Mouse (Mus musculus) embryonic facial prominence, embryonic 11.5 days (tissue): Measurements from ENCODE around the gene Rnaseh2b. TPM values are rescaled to one million over a fixed set of nuclear protein-coding genes. Genes with fewer than 3 reads are reported as not detected.

Source experiments
- ATAC-seq: fragments of 200-750 bp; cut with Nextera tagmentation; replicated peaks from 2 replicates; pipeline ENCODE4 v1.8.0; 2017; ENCODE audit warnings: low read depth; ENCODE audit not compliant: insufficient number of reproducible peaks, low FRiP score, low TSS enrichment
- DNase-seq: peaks from one replicate; pipeline ENCODE4 v3.0.0-alpha.2; 2015; ENCODE audit warnings: low spot score
- H3K27ac ChIP-seq: fragments of 300-500 bp; sonication (generic); replicated peaks from 2 replicates; pipeline ENCODE4 v1.5.1; 2014; ENCODE audit warnings: mild to moderate bottlenecking, low read depth, low read length, control low read depth
- H3K27me3 ChIP-seq: fragments of 300-500 bp; sonication (generic); 2 replicates; pipeline ENCODE4 v1.6.1; 2014; ENCODE audit warnings: mild to moderate bottlenecking, low read length, moderate library complexity, mixed read lengths; ENCODE audit not compliant: control insufficient read depth, insufficient read depth
- H3K36me3 ChIP-seq: fragments of 300-500 bp; sonication (generic); replicated peaks from 2 replicates; pipeline ENCODE4 v1.6.1; 2014; ENCODE audit warnings: low read depth, mild to moderate bottlenecking, low read length, moderate library complexity, mixed read lengths; ENCODE audit not compliant: control insufficient read depth, insufficient read depth
- H3K4me1 ChIP-seq: fragments of 300-500 bp; sonication (generic); 2 replicates; pipeline ENCODE4 v1.6.1; 2014; ENCODE audit warnings: low read length, mixed read lengths; ENCODE audit not compliant: control insufficient read depth, insufficient read depth
- H3K4me2 ChIP-seq: fragments of 300-500 bp; sonication (generic); 2 replicates; pipeline ENCODE4 v1.6.1; 2014; ENCODE audit warnings: low read depth, mild to moderate bottlenecking, control low read depth, low read length, moderate library complexity
- H3K4me3 ChIP-seq: fragments of 300-500 bp; sonication (generic); 2 replicates; pipeline ENCODE4 v1.5.1; 2014; ENCODE audit warnings: low read depth, low read length, control low read depth
- H3K9ac ChIP-seq: fragments of 300-500 bp; sonication (generic); replicated peaks from 2 replicates; pipeline ENCODE4 v1.6.1; 2014; ENCODE audit warnings: mild to moderate bottlenecking, control low read depth, low read length
- H3K9me3 ChIP-seq: fragments of 300-500 bp; sonication (generic); replicated peaks from 2 replicates; pipeline ENCODE4 v1.6.1; 2016; ENCODE audit warnings: mild to moderate bottlenecking, low read length, inconsistent platforms, mixed read lengths; ENCODE audit not compliant: control insufficient read depth
- WGBS: fragments of 180-500 bp; shearing (Covaris S2); extraction: QIAGEN DNeasy Blood & Tissue Kit; methylation state at CpG from one replicate; pipeline ENCODE4 v1.1.7; 2014; 5-methylcytosine and 5-hydroxymethylcytosine counted together
- polyA plus RNA-seq: library from polyadenylated mRNA; unstranded; fragments of >200 nt; fragmentation: Nextera tagmentation; extraction: Ambion mirVana; gene quantifications from 2 replicates; pipeline ENCODE4 v1.2.1, GENCODE M21; 2014

Gene Rnaseh2b
- polyA plus RNA-seq: 65.0 and 72.0 TPM in 2 replicates

DNA sequence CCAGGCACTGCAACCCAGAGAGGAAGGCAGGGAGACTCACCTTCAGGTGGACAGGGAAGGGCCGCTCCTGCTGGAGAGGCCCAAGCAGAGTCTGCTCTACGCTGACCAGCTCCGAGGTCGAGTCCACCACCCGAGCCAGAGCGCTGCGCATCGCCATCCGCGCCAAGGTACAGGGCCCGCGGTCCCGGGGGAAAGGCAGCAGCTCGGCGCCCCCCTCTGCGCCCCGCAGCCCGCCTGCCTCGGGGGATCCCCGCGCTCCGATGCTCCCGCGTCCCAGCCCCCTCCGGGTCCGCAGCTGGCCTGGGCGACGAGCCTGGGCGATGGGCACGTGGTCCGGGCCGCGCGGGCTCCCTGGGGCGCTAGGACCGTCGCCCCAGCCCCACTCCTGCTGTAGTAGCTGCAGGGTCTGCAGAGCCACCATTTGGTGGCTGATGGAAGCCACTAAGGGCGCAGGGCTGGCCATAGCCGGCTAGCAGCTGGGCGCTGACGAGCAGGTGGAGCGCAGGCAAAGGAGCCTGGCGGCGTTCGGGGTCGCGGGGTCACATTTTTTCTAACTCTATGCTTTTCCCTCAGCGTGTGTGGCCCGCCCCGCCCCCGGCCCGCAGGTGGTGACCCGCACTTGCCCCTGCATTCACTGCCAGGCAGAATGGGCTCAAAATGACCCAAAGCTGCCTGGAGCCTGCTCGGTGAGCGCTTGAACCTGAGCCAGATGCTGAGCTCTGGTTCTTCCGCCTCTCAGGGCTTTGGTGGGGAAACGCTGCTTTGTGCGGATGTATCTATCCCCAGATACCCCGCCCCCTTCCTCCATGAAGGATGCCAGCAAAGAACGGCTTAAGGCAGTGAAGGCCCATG lies at the start of gene Rnaseh2b, which contains the start of gene Dleu7:
Rnaseh2b (plus strand) TSS at position 102 of the 852 bp plus-strand sequence.
Dleu7 (minus strand) TSS at position 560 of the 852 bp plus-strand sequence.
- ATAC-seq: peak; percentile 87
- H3K4me3 ChIP-seq: peak within 1 kb of the TSS; percentile 47
- peak within 1 kb of the TSS; percentile 64 for H3K9ac ChIP-seq
- H3K27ac ChIP-seq: no peak within 1 kb of the TSS
- peak within 1 kb of the TSS; percentile 99 for H3K4me2 ChIP-seq
- 0 out of 2 replicates have a peak, but pooled peaks cover 3% of the 10 kb centered on the region for H3K27me3 ChIP-seq
- peak; percentile 75 for DNase-seq
- WGBS: under 1% methylated on average over 58 of the region's 60 CpGs
- no peaks in the 10 kb centered on the region for H3K36me3 ChIP-seq
- H3K4me1 ChIP-seq: peaks cover 4% of the 10 kb centered on the region; the same call in 1 of the 2 replicates
- no peaks in the 10 kb centered on the region for H3K9me3 ChIP-seq

DNA sequence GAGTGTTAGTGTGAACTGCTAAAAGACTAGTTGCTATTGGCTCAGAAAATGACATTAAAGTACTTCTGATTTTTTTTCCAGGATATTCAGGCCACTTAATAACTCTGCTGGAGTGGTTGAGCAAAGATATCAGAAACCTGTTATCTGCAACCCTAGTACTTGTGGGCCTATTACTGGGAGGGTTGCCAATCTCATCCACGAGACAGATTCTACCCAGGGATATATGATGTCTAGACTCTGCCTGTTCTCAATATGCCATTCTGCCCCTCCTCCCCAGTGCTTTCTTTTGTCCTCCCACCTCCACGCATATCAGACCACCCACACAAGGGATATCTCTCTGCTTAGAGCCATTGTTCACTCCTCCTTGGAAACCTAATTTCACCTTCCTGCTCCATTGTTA lies 48.9 kb upstream of the Rnaseh2b start:
- Histone ChIP-seq H3K4me2 (no peak overlapping the region), H3K27me3 (no peaks in the 10 kb centered on the region), H3K9ac (no peak overlapping the region), H3K36me3 (no peaks in the 10 kb centered on the region), H3K4me3 (no peak overlapping the region), H3K9me3 (no peaks in the 10 kb centered on the region), H3K4me1 (no peaks in the 10 kb centered on the region), H3K27ac (no peak overlapping the region)
- WGBS: 74% methylated on average over 2 of the region's 2 CpGs
- ATAC-seq (no peak), DNase-seq (no peak)

DNA sequence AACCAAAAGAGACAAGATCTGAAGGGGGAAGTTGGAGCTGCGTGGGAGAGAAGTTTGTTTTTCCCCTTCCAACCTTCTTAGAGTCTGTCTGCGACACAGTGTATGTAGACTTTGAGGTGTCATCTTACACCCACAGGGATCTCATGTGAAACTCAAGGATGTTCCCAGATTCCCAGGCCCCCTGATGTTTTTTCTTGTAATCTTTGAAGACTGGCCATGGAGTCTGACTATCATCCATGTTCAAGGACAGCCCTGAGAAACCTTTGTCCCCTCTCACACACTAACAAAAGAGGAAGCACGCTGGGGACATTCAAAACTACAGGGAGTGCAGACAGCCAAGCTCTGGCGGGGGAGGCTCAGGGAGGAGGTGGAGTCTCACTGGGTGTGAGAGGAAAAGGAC lies 46.8 kb upstream of the Rnaseh2b start:
- WGBS: 12% methylated on average over 4 of the region's 4 CpGs

DNA sequence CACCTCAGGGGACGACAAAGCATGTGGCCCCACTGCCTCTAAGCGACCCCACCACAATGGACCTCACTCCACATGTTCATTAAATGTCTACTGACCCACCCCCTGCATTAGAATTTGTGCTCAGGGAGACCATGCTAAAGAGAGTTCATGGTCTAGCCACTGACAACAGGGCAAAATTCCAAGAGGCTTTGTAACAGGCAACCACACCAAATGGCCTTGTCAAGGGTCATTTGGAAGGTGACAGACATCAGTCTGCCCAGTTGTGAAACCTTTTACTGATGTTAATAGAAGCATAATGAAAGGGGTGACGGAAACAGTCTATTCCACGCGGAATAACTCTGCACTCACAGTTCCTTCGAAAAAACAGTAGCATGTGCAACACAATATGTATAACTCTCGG lies 44.0 kb upstream of the Rnaseh2b start:
- H3K9ac ChIP-seq: no peak overlapping the region
- no peak overlapping the region for H3K4me2 ChIP-seq
- 77% methylated on average over 7 of the region's 7 CpGs for WGBS
- DNase-seq (no peak), ATAC-seq (no peak)
- no peaks in the 10 kb centered on the region for H3K4me1 ChIP-seq
- no peaks in the 10 kb centered on the region for H3K27me3 ChIP-seq
- no peak overlapping the region for H3K27ac ChIP-seq
- no peak overlapping the region for H3K4me3 ChIP-seq
- H3K36me3 ChIP-seq: no peaks in the 10 kb centered on the region
- no peaks in the 10 kb centered on the region for H3K9me3 ChIP-seq

More for the DNA sequence above, 46.8 kb upstream of the Rnaseh2b start:
- Histone ChIP-seq H3K27me3 (no peaks in the 10 kb centered on the region), H3K9me3 (no peaks in the 10 kb centered on the region), H3K4me1 (no peaks in the 10 kb centered on the region), H3K27ac (no peak overlapping the region), H3K36me3 (no peaks in the 10 kb centered on the region), H3K9ac (no peak overlapping the region), H3K4me2 (no peak overlapping the region), H3K4me3 (no peak overlapping the region)
- no peak for DNase-seq
- ATAC-seq: no peak

DNA sequence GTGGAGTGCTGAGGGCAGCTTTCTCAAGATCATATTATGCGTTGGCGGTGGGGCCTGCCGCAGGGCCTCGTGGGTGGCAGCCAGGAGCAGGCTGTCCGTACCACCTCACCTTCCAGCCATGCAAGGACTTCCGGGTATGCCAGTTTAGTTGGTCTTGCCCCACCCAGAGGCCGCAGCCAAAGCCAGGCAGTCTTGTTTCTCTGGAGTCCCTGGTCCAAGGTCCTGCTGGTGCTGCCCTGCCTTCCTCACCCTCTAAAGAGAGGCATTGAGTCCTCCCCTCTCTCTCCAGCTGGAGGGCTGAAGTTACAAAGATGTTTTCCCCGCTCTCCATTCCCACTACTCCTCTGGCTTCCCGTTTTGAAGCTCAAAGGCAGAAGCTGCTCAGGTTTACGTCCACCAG lies 43.6 kb upstream of the Rnaseh2b start:
- Histone ChIP-seq H3K4me3 (no peak overlapping the region), H3K27ac (no peak overlapping the region), H3K9me3 (no peaks in the 10 kb centered on the region), H3K4me2 (no peak overlapping the region), H3K36me3 (no peaks in the 10 kb centered on the region), H3K9ac (no peak overlapping the region), H3K4me1 (no peaks in the 10 kb centered on the region), H3K27me3 (no peaks in the 10 kb centered on the region)
- 85% methylated on average over 10 of the region's 10 CpGs for WGBS
- ATAC-seq: no peak
- DNase-seq: no peak

DNA sequence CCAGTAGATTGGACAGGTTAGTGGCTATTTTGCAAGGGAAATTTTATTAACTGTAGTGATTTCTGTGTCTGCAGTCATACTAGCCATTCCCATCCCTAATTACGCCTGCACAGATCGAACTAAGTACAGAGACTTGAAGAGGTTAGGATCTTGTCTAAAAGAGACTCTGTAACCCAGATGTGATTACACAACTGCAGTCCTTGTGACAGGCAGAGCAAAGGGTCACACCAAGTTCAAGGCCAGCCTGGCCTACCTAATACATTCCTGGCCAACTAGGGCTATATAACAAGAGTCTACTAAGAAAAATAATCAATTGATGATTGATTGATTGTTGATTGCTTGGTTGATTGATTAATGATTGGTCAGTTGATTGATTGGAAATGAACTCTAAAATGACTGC lies 43.1 kb upstream of the Rnaseh2b start:
- no peak for ATAC-seq
- no peaks in the 10 kb centered on the region for H3K9me3 ChIP-seq
- no peak overlapping the region for H3K4me3 ChIP-seq
- DNase-seq: no peak
- no peak overlapping the region for H3K27ac ChIP-seq
- H3K27me3 ChIP-seq: no peaks in the 10 kb centered on the region
- no peaks in the 10 kb centered on the region for H3K36me3 ChIP-seq
- WGBS: 78% methylated on average over 2 of the region's 2 CpGs
- no peak overlapping the region for H3K9ac ChIP-seq
- H3K4me2 ChIP-seq: no peak overlapping the region
- H3K4me1 ChIP-seq: no peaks in the 10 kb centered on the region

DNA sequence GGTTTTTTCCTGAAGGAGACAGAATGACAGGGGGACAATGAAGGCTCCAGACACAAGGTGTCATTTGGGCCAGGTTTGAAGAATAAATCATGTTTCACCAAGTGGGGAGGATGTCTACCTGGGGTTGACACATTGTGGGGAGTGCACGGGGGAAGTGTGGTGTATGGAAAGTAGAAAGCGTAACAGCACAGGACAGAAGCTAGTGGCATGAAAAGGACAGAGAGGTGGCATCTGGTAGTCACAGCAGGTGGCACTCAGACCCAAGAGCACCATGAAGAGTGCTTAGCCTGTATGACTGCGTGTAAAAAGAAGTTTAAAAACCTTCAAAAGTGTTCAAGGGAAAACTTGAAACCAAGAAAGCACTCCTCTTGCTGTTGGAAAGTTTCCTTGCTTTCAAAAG lies 42.3 kb upstream of the Rnaseh2b start:
- Histone ChIP-seq H3K27ac (no peak overlapping the region), H3K4me3 (no peak overlapping the region), H3K36me3 (no peaks in the 10 kb centered on the region), H3K9me3 (no peaks in the 10 kb centered on the region), H3K9ac (no peak overlapping the region), H3K4me1 (no peaks in the 10 kb centered on the region), H3K27me3 (no peaks in the 10 kb centered on the region), H3K4me2 (no peak overlapping the region)
- 75% methylated on average over 3 of the region's 3 CpGs for WGBS
- no peak for DNase-seq
- no peak for ATAC-seq

DNA sequence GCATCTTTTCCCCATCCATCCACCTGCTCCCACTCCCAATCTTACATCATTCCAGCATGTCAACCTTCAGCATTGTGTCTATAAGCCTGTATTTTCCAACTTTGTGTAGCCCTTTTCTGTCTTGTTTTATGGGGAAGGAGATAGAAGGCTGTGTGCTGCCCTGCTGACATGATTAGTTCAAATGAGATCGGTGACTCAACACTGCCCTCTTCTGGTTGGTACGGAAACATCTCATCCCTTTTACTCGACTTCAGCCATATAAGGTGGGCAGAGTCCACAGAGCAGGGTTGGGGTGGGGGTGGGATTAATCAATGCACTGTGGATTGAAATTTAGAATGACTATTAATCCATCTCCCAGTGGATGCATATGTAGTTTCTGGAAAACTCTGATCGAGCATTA lies 40.4 kb upstream of the Rnaseh2b start:
- Histone ChIP-seq H3K4me2 (no peak overlapping the region), H3K27ac (no peak overlapping the region), H3K36me3 (no peaks in the 10 kb centered on the region), H3K9me3 (no peaks in the 10 kb centered on the region), H3K4me3 (no peak overlapping the region), H3K27me3 (no peaks in the 10 kb centered on the region), H3K9ac (no peak overlapping the region), H3K4me1 (no peaks in the 10 kb centered on the region)
- ATAC-seq (0 out of 2 replicates have a peak, but pooled peaks have one; percentile 9), DNase-seq (peak; percentile 81)
- WGBS: 6% methylated on average over 4 of the region's 4 CpGs
